Mouse (Mus musculus) midbrain, embryonic 16.5 days (tissue): ENCODE results near the gene Sim2. TPM values are rescaled to one million over a fixed set of nuclear protein-coding genes. Genes with fewer than 3 reads are reported as not detected.

Source experiments
- ATAC-seq: fragments of 200-750 bp; cut with Nextera tagmentation; 2 replicates; pipeline ENCODE4 v1.8.0; 2017; ENCODE audit warnings: moderate TSS enrichment
- H3K27ac ChIP-seq: fragments of 300-500 bp; sonication (generic); 2 replicates; pipeline ENCODE4 v1.5.1; 2014; ENCODE audit warnings: mild to moderate bottlenecking, low read length, mixed read lengths
- H3K27me3 ChIP-seq: fragments of 300-500 bp; sonication (generic); 2 replicates; pipeline ENCODE4 v1.6.1; 2014; ENCODE audit warnings: low read depth, low read length, mixed read lengths; ENCODE audit not compliant: control insufficient read depth, insufficient read depth
- H3K36me3 ChIP-seq: fragments of 300-500 bp; sonication (generic); 2 replicates; pipeline ENCODE4 v1.6.1; 2014; ENCODE audit warnings: mild to moderate bottlenecking, low read length, moderate library complexity, mixed read lengths; ENCODE audit not compliant: control insufficient read depth, insufficient read depth
- H3K4me1 ChIP-seq: fragments of 300-500 bp; sonication (generic); 2 replicates; pipeline ENCODE4 v1.6.1; 2014; ENCODE audit warnings: mild to moderate bottlenecking, low read length, mixed read lengths; ENCODE audit not compliant: control insufficient read depth, insufficient read depth
- H3K4me2 ChIP-seq: fragments of 300-500 bp; sonication (generic); 2 replicates; pipeline ENCODE4 v1.6.1; 2014; ENCODE audit warnings: mild to moderate bottlenecking, low read length, mixed read lengths
- H3K4me3 ChIP-seq: fragments of 300-500 bp; sonication (generic); 2 replicates; pipeline ENCODE4 v1.5.1; 2014; ENCODE audit warnings: low read depth, mild to moderate bottlenecking, low read length, moderate library complexity, mixed read lengths
- H3K9ac ChIP-seq: fragments of 300-500 bp; sonication (generic); 2 replicates; pipeline ENCODE4 v1.6.1; 2014; ENCODE audit warnings: low read depth, low read length, mixed read lengths
- H3K9me3 ChIP-seq: fragments of 300-500 bp; sonication (generic); replicated peaks from 2 replicates; pipeline ENCODE4 v1.6.1; 2014; ENCODE audit warnings: mild to moderate bottlenecking, low read length, mixed read lengths; ENCODE audit not compliant: control insufficient read depth, poor library complexity, severe bottlenecking
- WGBS: fragments of 180-500 bp; shearing (Covaris S2); extraction: QIAGEN DNeasy Blood & Tissue Kit; methylation state at CpG from one replicate; pipeline ENCODE4 v1.1.7; 2014; 5-methylcytosine and 5-hydroxymethylcytosine counted together
- polyA plus RNA-seq: library from polyadenylated mRNA; unstranded; fragments of >200 nt; fragmentation: Nextera tagmentation; extraction: Ambion mirVana; gene quantifications from 2 replicates; pipeline ENCODE4 v1.2.1, GENCODE M21; 2015

Sim2 gene
- polyA plus RNA-seq, 1 experiment from 2014 or later, result 0.10 TPM

DNA sequence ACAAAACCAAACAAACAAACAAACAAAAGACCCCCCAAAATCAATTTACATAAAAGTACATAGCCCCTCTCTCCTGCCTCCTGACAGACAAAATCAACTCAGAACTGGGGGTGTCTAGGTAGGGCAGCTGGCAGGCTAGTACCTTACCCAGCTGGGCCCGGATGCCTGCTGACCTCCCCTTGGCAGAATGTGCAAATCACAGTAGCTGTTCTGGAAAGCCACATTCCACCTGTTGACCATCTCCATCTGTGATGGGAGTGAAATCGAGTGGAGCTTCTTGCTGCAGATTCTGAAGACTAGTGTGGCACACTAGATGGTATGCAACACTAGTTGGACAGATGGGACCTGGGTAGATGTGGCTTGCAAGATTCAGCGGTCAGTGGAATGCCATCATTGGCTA, 34.4 kb upstream of the Sim2 start:
- whole genome bisulfite sequencing, result 93% methylated on average over 3 of the region's 3 CpGs
- H3K27ac ChIP-seq, result no peak overlapping the region
- H3K36me3 ChIP-seq, result no peaks in the 10 kb centered on the region
- no peaks in the 10 kb centered on the region for H3K9me3 ChIP-seq
- H3K27me3 ChIP-seq, result no peaks in the 10 kb centered on the region
- H3K4me2 ChIP-seq, result no peak overlapping the region
- ATAC-seq, result no peak
- H3K9ac ChIP-seq, result no peak overlapping the region
- H3K4me3 ChIP-seq, result no peak overlapping the region
- no peaks in the 10 kb centered on the region for H3K4me1 ChIP-seq

DNA sequence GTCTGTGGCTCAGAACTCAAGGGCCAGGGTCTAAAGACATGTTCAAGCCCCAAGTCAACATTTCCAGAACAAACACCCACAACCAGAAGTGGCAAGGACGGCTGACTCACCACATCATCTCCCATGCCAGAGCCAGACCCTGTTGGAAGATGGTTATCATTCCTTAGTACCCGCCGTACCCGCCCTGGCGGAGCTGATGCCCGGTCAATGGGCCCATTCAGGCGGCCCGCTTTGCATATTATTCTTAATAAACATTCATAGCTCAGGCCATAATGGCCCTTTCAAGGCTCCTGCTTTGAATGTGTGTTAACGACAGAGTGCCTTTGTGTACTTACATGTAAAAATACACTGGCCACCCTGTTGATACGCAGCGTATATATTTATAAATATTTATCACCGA, 29.6 kb upstream of the Sim2 start:
- Histone ChIP-seq H3K36me3 (no peaks in the 10 kb centered on the region), H3K4me2 (no peak overlapping the region), H3K4me3 (no peak overlapping the region), H3K27me3 (no peaks in the 10 kb centered on the region), H3K27ac (no peak overlapping the region), H3K9ac (no peak overlapping the region), H3K9me3 (no peaks in the 10 kb centered on the region), H3K4me1 (no peaks in the 10 kb centered on the region)
- ATAC-seq, result no peak
- 68% methylated on average over 12 of the region's 12 CpGs for WGBS

DNA sequence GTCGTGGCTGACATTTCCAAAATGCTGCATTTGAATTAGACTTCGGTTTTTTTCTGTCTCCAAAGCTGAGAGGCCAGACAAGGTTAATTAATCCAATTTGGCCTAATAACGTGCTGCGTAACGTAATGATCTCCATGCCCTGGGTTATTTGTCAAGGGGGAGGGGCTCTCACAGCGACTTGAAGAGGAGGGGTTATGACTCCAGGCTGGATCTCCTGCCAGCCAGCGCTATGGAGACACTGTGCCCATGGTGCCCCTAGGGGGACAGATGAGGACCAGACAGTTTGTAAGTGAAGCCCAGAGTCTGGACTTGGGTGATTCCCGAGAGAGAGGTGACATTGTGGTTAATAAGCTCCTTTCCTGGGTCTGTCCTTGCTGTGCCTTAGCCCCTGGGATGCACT, 29.2 kb upstream of the Sim2 start:
- Histone ChIP-seq H3K9ac (no peak overlapping the region), H3K4me2 (no peak overlapping the region), H3K36me3 (no peaks in the 10 kb centered on the region), H3K27me3 (no peaks in the 10 kb centered on the region), H3K9me3 (no peaks in the 10 kb centered on the region), H3K27ac (no peak overlapping the region), H3K4me1 (no peaks in the 10 kb centered on the region), H3K4me3 (no peak overlapping the region)
- no peak for ATAC-seq
- WGBS, result 38% methylated on average over 8 of the region's 8 CpGs

DNA sequence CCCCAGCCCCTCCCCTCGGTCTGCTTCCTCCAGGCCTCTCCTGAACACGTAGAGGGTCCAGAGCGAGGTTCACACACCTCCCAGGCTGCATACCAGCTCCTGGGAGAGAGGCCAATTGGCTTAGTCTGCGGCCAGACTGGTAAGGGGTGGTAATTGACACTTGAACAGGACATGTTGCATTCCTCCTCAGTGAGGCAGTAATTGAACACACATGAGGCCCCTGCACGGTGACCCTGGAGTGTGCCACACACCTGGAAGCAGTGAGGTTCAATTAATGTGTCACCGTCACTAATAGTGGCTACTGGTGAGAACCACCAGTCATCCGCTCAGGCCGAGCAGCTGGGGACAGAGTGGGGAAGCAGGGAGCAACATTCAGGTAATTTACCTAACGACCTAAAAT, 24.9 kb upstream of the Sim2 start:
- H3K4me3 ChIP-seq, result no peak overlapping the region
- 70% methylated on average over 9 of the region's 9 CpGs for WGBS
- no peaks in the 10 kb centered on the region for H3K4me1 ChIP-seq
- no peak overlapping the region for H3K27ac ChIP-seq
- no peaks in the 10 kb centered on the region for H3K9me3 ChIP-seq
- H3K9ac ChIP-seq, result no peak overlapping the region
- no peak for ATAC-seq
- H3K27me3 ChIP-seq, result no peaks in the 10 kb centered on the region
- H3K4me2 ChIP-seq, result no peak overlapping the region
- no peaks in the 10 kb centered on the region for H3K36me3 ChIP-seq

DNA sequence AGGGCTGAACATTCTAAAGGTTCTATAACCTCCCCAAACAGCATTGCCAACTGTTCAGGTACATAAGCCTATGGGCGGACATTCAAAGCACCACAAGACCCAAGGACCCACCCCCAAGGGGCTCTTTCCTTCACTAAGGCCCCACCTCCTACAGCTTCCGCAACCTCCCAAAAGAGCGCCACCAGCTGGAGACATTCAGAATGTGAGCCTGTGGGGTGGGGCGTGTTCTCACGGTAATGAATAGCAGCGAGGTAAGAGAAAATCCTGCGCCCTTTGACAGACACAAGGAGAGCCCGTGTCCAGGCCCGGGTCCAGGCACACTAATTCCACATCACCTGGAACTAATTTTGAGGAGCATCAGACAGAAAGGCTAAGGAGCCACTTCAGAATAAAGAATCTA, 20.5 kb upstream of the Sim2 start:
- no peak for ATAC-seq
- no peaks in the 10 kb centered on the region for H3K27me3 ChIP-seq
- 70% methylated on average over 9 of the region's 9 CpGs for WGBS

DNA sequence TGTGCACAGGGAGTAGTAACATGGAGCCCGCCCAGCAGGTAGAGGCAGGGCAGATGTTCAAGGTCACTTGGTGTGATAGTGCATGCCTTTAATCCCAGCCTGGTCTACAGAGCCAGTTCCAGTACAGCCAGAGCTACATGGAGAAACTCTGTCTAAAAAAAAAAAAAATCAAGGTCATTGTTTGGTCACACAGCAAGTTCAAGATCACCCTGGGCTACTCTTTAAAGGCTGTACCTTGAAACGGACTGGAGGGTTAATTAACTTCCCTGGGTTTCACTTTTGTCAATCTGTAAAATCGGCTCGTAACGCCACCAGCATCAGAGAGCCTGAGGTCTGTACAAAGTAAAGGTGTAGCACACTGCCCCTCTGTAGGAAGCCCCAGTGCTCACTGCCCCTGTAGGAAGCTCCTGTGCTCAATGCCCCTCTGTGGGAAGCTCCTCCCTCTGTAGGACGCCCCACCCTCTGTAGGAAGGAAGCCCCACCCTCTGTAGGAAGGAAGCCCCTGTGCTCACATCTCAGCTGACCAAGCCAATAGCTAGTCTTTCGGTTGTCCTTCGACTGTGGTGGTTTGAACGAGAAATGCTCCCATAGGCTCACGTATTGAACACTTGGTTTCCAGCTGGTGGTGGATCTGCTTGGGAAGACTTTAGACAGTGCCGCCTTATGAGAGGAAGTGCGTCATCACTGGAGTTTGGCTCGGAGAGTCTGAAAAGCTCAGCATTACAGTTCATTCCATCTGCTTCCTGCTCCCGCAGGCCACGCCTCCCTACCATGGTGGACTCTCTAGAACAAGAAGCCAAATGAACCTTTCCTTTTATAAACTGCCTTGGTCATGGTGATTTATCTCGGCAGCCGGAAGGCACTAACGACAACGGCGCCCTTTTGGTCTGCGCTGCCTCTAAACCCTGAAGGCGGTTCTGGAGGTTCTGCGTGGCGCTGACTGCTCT, 18.7 kb upstream of the Sim2 start:
- Histone ChIP-seq H3K27me3 (peaks cover 2% of the 10 kb centered on the region; the same call in 1 of the 2 replicates), H3K36me3 (no peaks in the 10 kb centered on the region), H3K4me1 (no peaks in the 10 kb centered on the region), H3K4me2 (no peak overlapping the region), H3K27ac (no peak overlapping the region), H3K9me3 (no peaks in the 10 kb centered on the region; the same call in 1 of the 2 replicates), H3K9ac (no peak overlapping the region), H3K4me3 (no peak overlapping the region)
- 72% methylated on average over 24 of the region's 24 CpGs for WGBS
- no peak; the same call in 1 of the 2 replicates for ATAC-seq

More for the DNA sequence above, 20.5 kb upstream of the Sim2 start:
- Histone ChIP-seq H3K4me3 (no peak overlapping the region), H3K27ac (no peak overlapping the region), H3K4me2 (no peak overlapping the region), H3K9me3 (no peaks in the 10 kb centered on the region; the same call in 1 of the 2 replicates), H3K9ac (no peak overlapping the region), H3K4me1 (no peaks in the 10 kb centered on the region), H3K36me3 (no peaks in the 10 kb centered on the region)

DNA sequence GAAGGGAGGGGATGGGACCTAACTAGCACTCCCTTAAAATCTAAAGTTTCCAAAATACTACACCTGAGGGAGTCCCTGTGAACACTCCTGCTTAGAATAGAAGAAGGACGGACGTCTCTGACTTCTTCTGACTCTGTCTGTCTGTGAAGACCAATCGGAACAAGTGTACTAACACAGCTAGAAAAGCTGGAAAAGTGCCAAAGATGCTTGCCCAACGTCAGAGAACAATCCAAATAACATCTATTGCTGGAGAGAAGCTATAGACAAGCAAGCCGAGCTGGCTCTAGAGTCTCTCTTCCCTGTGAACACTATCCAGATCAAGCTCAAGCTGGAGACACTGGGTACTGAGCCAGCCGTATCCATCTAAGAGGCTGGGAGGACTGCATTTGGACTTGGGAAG, 18.0 kb upstream of the Sim2 start:
- 78% methylated on average over 6 of the region's 6 CpGs for WGBS
- H3K27ac ChIP-seq, result no peak overlapping the region
- H3K9me3 ChIP-seq, result no peaks in the 10 kb centered on the region; the same call in 1 of the 2 replicates
- no peaks in the 10 kb centered on the region for H3K4me1 ChIP-seq
- no peak overlapping the region for H3K9ac ChIP-seq
- no peaks in the 10 kb centered on the region for H3K36me3 ChIP-seq
- H3K4me3 ChIP-seq, result no peak overlapping the region
- no peak for ATAC-seq
- H3K4me2 ChIP-seq, result no peak overlapping the region
- peaks cover 2% of the 10 kb centered on the region; the same call in 1 of the 2 replicates for H3K27me3 ChIP-seq

DNA sequence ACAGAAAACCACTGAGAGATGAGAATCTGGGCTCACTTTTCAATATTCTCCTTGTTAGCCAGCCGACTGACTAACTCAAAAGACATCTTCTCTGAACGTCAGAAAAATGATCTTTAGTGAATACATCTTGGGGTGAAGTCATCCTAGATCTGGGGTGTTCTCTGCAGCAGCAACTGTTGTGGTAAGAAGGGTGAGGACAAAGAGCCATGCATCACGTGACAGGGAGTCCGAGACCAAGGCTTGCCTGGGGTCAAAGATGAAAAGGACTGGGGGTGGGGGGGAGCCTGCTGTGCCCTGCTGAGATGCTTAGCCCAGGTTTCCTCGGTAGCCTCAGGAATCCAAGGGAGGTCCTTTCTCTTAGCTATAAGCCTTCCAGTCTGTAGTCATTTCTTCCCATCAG, 17.5 kb upstream of the Sim2 start:
- WGBS, result 46% methylated on average over 5 of the region's 5 CpGs
- Histone ChIP-seq H3K36me3 (no peaks in the 10 kb centered on the region), H3K4me1 (no peaks in the 10 kb centered on the region), H3K4me3 (no peak overlapping the region), H3K27ac (no peak overlapping the region), H3K4me2 (no peak overlapping the region), H3K9ac (no peak overlapping the region), H3K9me3 (no peaks in the 10 kb centered on the region; the same call in 1 of the 2 replicates), H3K27me3 (peaks cover 2% of the 10 kb centered on the region; the same call in 1 of the 2 replicates)
- no peak for ATAC-seq

DNA sequence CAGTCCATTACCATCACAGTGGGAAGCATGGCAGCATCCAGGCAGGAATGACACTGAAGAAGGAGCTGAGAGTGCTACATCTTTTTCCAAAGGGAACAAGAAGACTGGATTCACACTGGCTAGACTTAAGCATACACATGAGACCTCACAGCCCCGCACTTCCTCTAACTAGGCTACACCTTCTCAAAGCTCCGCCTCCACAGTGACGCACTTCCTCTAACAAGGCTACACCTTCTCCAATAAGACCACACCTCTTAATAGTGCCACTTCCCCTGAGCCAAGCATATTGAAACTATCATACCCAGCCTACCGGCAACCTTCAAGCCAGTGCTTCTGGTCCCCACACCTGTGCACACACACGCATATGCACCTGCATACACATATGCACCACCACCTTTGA, 15.7 kb upstream of the Sim2 start:
- H3K36me3 ChIP-seq, result no peaks in the 10 kb centered on the region
- H3K4me2 ChIP-seq, result no peak overlapping the region
- peaks cover 6% of the 10 kb centered on the region; the same call in 1 of the 2 replicates for H3K27me3 ChIP-seq
- WGBS, result 96% methylated on average over 5 of the region's 5 CpGs
- no peaks in the 10 kb centered on the region; the same call in 1 of the 2 replicates for H3K9me3 ChIP-seq
- H3K4me1 ChIP-seq, result no peaks in the 10 kb centered on the region
- H3K9ac ChIP-seq, result no peak overlapping the region
- H3K27ac ChIP-seq, result no peak overlapping the region
- no peak for ATAC-seq
- no peak overlapping the region for H3K4me3 ChIP-seq
